Mouse (Mus musculus): ENCODE results near the gene Phf1. TPM values are rescaled to one million over a fixed set of nuclear protein-coding genes. Genes with fewer than 3 reads are reported as not detected.

Gene Phf1
- polyA plus RNA-seq, 1 experiment from 2014 or later = 8.7 TPM

Small RNAs within 50 kb of the gene (microRNA-seq; reads per million reads assigned to microRNA genes)
- gene Gm27775 (not detected), gene Mir3083 (not detected), gene Mir6968 (1.3 reads per million)

Other genes with a start within 250 kb of the Phf1 start
- 6.6 and 7.3 TPM in 2 replicates for gene Crebrf, start 217.4 kb upstream of the Phf1 start, polyA plus RNA-seq (2015; fragmentation: Nextera tagmentation; extraction: Ambion mirVana)
- 49.7 and 51.4 TPM in 2 replicates for gene Bnip1, start 152.0 kb upstream of the Phf1 start, polyA plus RNA-seq (2015; fragmentation: Nextera tagmentation; extraction: Ambion mirVana)
- 2.4 and 4.6 TPM in 2 replicates for gene Nkx2-5, start 88.0 kb upstream of the Phf1 start, polyA plus RNA-seq (2015; fragmentation: Nextera tagmentation; extraction: Ambion mirVana)
- 8.0 and 9.8 TPM in 2 replicates for gene Kifc5b, start 16.0 kb upstream of the Phf1 start, polyA plus RNA-seq (2015; fragmentation: Nextera tagmentation; extraction: Ambion mirVana)
- 182 and 184 TPM in 2 replicates for gene Cuta, start 6.5 kb downstream of the Phf1 start, polyA plus RNA-seq (2015; fragmentation: Nextera tagmentation; extraction: Ambion mirVana)
- 1.5 and 2.1 TPM in 2 replicates for gene Syngap1, start 8.2 kb downstream of the Phf1 start, polyA plus RNA-seq (2015; fragmentation: Nextera tagmentation; extraction: Ambion mirVana)
- 16.3 and 16.9 TPM in 2 replicates for gene Zbtb9, start 40.1 kb downstream of the Phf1 start, polyA plus RNA-seq (2015; fragmentation: Nextera tagmentation; extraction: Ambion mirVana)
- 5.2 and 6.0 TPM in 2 replicates for gene Bak1, start 96.0 kb downstream of the Phf1 start, polyA plus RNA-seq (2015; fragmentation: Nextera tagmentation; extraction: Ambion mirVana)
- 4.7 and 4.9 TPM in 2 replicates for gene Itpr3, start 124.3 kb downstream of the Phf1 start, polyA plus RNA-seq (2015; fragmentation: Nextera tagmentation; extraction: Ambion mirVana)
- 257 and 276 TPM in 2 replicates for gene Uqcc2, start 200.9 kb downstream of the Phf1 start, polyA plus RNA-seq (2015; fragmentation: Nextera tagmentation; extraction: Ambion mirVana)
- gene Ip6k3, start 234.7 kb downstream of the Phf1 start, polyA plus RNA-seq (2015; fragmentation: Nextera tagmentation; extraction: Ambion mirVana) = 0.07 and 0.11 TPM in 2 replicates

Data from lung, embryonic 15.5 days (tissue).